Mouse (Mus musculus) limb, embryonic 10.5 days (tissue): ENCODE results near the gene Tcf7l1. TPM values are rescaled to one million over a fixed set of nuclear protein-coding genes. Genes with fewer than 3 reads are reported as not detected.
A peak's percentile ranks its signal among the peaks of the same experiment; 100 is the strongest.

Source experiments
- DNase-seq: peaks from one replicate; pipeline ENCODE4 v3.0.0-alpha.2; 2017; ENCODE audit warnings: low spot score
- H3K27ac ChIP-seq: fragments of 300-500 bp; sonication (generic); 2 replicates; pipeline ENCODE4 v1.5.1; 2016; ENCODE audit warnings: mild to moderate bottlenecking
- H3K27me3 ChIP-seq: fragments of 300-500 bp; sonication (generic); 2 replicates; pipeline ENCODE4 v1.6.1; 2016; ENCODE audit warnings: low read depth, mild to moderate bottlenecking; ENCODE audit not compliant: poor library complexity, severe bottlenecking
- H3K36me3 ChIP-seq: fragments of 300-500 bp; sonication (generic); 2 replicates; pipeline ENCODE4 v1.6.1; 2016; ENCODE audit warnings: mild to moderate bottlenecking, moderate library complexity
- H3K4me1 ChIP-seq: fragments of 300-500 bp; sonication (generic); 2 replicates; pipeline ENCODE4 v1.6.1; 2016
- H3K4me3 ChIP-seq: fragments of 300-500 bp; sonication (generic); 2 replicates; pipeline ENCODE4 v1.5.1; 2016; ENCODE audit warnings: mild to moderate bottlenecking, moderate library complexity
- H3K9me3 ChIP-seq: fragments of 300-500 bp; sonication (generic); replicated peaks from 2 replicates; pipeline ENCODE4 v1.6.1; 2016; ENCODE audit warnings: mild to moderate bottlenecking
- WGBS: fragments of 180-500 bp; shearing (Covaris S2); methylation state at CpG from one replicate; pipeline ENCODE4 v1.1.7; 2016; 5-methylcytosine and 5-hydroxymethylcytosine counted together
- polyA plus RNA-seq: library from polyadenylated mRNA; unstranded; fragments of >200 nt; fragmentation: Nextera tagmentation; extraction: Ambion mirVana; gene quantifications from 2 replicates; pipeline ENCODE4 v1.2.1, GENCODE M21; 2016

The Tcf7l1 gene
- polyA plus RNA-seq, 1 experiment from 2014 or later: 40.0 TPM

DNA sequence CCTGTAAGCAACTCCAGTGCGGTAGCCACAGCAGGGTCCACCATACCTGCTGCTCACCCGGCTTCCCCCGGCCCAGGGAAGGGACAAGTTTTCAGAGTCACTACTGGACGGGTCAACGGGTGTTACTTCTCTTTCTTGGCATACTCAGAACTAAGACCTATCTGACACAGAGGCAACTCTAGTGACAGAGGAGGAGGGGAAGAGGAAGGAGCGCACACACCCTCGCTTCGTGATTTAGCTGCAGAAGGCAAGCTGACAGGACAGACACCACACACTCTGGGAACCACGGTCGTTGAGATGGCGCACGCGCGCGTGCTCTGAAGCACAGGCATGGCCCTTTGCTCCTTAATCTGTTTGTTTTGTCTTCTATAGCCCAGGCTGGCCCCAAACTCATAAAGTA, 36.2 kb downstream of the Tcf7l1 start:
- WGBS: 88% methylated on average over 15 of the region's 15 CpGs
- Histone ChIP-seq H3K4me1 (peaks cover 64% of the 10 kb centered on the region), H3K27ac (0 out of 2 replicates have a peak overlapping the region, but pooled peaks have one; percentile 1)

DNA sequence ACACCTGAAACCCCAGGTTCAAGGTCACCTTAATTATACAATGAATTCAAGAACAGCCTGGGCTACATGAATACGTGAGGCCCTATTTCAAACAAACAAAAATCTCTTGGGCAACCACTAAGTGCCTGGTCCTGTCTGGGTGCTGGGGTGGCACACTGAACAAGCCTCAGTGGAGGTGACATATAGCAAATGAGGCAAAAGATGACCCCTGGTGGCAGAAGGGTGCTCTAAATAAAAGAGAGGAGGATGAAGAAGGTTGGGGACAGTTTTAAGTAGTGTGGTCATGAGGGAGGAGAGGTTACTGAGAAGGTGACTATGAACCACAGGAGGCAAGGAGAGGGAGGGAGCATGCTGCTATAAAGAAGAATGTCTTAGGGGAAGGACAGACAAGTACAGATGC, 37.8 kb downstream of the Tcf7l1 start:
- H3K27me3 ChIP-seq: no peaks in the 10 kb centered on the region
- no peak for DNase-seq
- H3K4me3 ChIP-seq: no peak overlapping the region
- H3K27ac ChIP-seq: no peak overlapping the region
- WGBS: 88% methylated on average over 1 of the region's 1 CpGs
- no peaks in the 10 kb centered on the region for H3K9me3 ChIP-seq
- H3K36me3 ChIP-seq: peaks cover 17% of the 10 kb centered on the region
- H3K4me1 ChIP-seq: peaks cover 79% of the 10 kb centered on the region

More for the DNA sequence above, 36.2 kb downstream of the Tcf7l1 start:
- no peak for DNase-seq
- no peaks in the 10 kb centered on the region for H3K27me3 ChIP-seq
- peaks cover 23% of the 10 kb centered on the region for H3K36me3 ChIP-seq
- no peak overlapping the region for H3K4me3 ChIP-seq
- no peaks in the 10 kb centered on the region for H3K9me3 ChIP-seq

DNA sequence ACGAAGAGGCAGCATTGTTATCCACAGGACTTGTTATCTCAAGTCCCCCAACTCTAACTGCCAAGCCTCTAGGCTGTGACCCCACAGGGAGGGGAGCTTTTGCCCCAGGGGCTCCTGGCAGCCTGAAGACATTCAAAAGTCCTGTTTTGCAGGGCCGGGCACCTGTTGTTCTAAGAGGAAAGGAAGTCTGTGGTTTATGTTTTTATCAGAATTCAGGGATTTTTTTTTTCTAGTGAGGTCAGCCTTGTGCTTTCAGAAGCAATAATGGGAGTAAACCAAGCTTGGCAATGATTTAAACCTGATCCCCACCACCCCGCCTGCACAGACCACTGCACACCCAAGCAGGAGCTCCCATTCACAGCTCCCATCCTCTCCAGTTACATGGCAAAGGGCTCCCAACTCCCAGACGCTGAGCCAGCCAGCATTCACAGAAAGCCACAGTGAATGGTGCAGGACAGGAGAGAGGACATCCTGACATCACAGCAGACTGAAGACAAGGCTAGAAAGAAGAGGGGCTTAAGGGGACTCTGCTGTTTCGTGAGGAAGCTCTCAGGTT, 40.1 kb downstream of the Tcf7l1 start:
- no peak for DNase-seq
- no peaks in the 10 kb centered on the region for H3K9me3 ChIP-seq
- H3K4me1 ChIP-seq: peaks cover 75% of the 10 kb centered on the region
- H3K27ac ChIP-seq: peak overlapping the region; percentile 43
- peaks cover 17% of the 10 kb centered on the region for H3K36me3 ChIP-seq
- no peak overlapping the region for H3K4me3 ChIP-seq
- H3K27me3 ChIP-seq: no peaks in the 10 kb centered on the region
- WGBS: 34% methylated on average over 5 of the region's 5 CpGs

DNA sequence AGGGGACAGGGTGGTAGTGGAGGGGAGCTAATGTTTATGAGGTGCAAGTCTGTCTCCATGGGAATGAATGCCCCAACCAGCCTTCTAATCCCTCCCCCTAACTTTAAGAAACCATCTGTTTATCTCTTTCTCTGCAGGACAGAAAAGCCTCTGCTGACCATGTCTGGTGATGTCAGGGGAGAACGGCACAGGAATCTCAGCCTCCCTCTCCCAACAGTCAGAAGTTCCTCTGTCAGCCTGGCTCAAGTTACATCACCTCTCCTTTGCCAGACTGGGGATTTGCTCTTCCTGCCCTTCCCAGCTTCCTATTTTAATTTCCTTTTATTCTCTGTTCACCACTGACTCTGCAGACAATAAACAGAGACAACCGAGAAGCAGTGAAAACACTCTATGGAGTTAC, 40.6 kb downstream of the Tcf7l1 start:
- H3K9me3 ChIP-seq: no peaks in the 10 kb centered on the region
- H3K4me1 ChIP-seq: peaks cover 75% of the 10 kb centered on the region
- no peaks in the 10 kb centered on the region for H3K27me3 ChIP-seq
- 9% methylated on average over 2 of the region's 2 CpGs for WGBS
- H3K27ac ChIP-seq: peak overlapping the region; percentile 43
- DNase-seq: no peak
- H3K36me3 ChIP-seq: peaks cover 13% of the 10 kb centered on the region
- H3K4me3 ChIP-seq: no peak overlapping the region

DNA sequence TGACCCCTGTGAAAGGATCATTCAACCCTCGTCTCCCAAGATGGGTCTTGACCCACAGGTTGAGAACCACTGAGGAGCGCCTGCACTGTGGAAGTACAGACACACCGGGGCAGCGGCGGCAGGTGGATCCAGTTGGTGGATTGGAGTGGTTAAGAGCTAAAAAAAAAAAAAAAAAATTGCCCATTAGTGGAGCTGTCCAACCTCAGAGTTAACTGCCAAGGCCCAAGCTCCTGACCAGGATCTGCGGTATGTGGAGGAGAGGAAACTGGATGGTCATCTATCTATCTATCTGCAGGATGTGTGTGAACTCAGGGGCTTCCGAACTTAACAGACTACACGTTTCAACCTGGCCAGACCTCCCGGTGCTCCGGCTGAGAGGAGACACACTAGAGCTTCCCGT, 41.2 kb downstream of the Tcf7l1 start:
- H3K36me3 ChIP-seq: peaks cover 8% of the 10 kb centered on the region
- no peaks in the 10 kb centered on the region for H3K9me3 ChIP-seq
- H3K4me3 ChIP-seq: no peak overlapping the region
- peaks cover 74% of the 10 kb centered on the region for H3K4me1 ChIP-seq
- H3K27me3 ChIP-seq: no peaks in the 10 kb centered on the region
- H3K27ac ChIP-seq: no peak overlapping the region
- DNase-seq: no peak
- WGBS: 86% methylated on average over 11 of the region's 11 CpGs

DNA sequence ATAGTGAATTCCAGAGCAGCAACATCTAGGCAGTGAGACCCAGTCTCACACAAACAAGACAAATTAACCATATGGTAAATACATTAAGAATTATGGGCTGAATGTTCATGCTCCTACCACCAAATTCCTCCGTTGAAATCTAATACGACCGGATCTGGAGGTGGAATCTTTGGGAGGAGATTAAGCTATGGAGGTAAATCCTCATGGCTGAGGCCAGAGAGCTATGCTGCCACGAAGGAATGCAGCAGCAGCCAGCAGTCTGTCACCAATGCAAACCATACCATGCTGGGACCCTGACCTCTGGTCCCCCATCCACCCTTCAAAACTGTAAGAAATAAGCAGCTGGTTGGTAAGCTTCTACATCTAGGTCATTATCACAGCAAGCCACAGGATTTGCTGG, 41.9 kb downstream of the Tcf7l1 start:
- no peaks in the 10 kb centered on the region for H3K27me3 ChIP-seq
- H3K27ac ChIP-seq: no peak overlapping the region
- no peak for DNase-seq
- H3K36me3 ChIP-seq: peaks cover 1% of the 10 kb centered on the region
- WGBS: 60% methylated on average over 4 of the region's 4 CpGs
- peaks cover 67% of the 10 kb centered on the region for H3K4me1 ChIP-seq
- H3K9me3 ChIP-seq: no peaks in the 10 kb centered on the region
- no peak overlapping the region for H3K4me3 ChIP-seq

DNA sequence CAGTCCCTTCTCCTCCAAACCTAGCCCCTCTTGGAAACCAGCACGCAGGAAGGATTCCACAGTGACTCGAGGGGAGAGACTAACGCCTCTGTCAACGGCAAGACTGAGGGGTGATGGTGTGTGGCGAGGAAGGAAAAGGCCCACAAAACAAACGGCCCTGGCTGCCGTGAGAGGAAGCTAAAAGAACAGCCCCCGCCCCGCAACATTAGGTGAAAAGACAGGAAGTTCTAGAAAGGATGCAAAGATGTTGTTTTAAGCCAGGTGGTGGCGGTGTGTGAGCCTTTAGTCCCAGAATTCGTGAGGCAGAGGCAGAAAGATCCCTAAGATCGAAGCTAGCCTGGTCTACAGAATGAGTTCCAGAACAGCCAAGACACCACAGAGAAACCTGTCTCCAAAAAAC, 43.3 kb downstream of the Tcf7l1 start:
- Histone ChIP-seq H3K4me1 (peaks cover 71% of the 10 kb centered on the region), H3K27me3 (no peaks in the 10 kb centered on the region), H3K36me3 (peaks cover 2% of the 10 kb centered on the region; the same call in 1 of the 2 replicates), H3K4me3 (no peak overlapping the region), H3K9me3 (no peaks in the 10 kb centered on the region), H3K27ac (no peak overlapping the region; the same call in 1 of the 2 replicates)
- WGBS: 67% methylated on average over 12 of the region's 12 CpGs
- no peak for DNase-seq

DNA sequence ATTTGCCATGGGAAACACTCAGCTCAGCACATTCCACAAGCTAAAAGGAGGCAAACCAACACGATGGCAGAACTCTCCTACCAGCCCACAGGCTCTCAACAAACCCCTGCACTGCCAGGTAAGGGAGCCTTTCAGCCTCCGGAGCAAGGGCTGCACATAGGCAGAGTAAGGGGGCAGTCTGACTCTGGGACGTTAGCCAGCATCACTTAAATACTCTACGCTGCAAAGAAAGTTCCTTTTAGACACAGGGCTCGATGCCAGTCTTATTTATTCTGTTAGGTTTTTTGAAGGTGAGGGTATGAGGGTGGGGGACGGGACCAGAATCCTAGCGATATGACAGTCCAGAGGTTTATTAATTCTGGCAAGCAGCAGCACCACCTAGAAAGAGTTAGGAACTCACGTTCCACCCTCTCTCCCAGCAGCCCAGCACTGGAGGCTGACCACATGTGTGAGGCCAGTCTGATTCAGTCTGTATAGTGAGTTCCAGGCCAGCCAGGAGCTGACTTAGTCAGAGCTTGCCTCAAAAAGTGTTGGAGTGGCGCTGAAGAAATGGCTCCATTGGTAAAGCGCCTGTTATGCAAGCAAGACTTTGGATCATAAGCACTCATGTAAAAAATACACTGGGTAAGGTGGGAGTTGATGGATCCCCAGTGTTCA, 44.8 kb downstream of the Tcf7l1 start:
- 86% methylated on average over 10 of the region's 10 CpGs for WGBS
- DNase-seq: no peak
- Histone ChIP-seq H3K27ac (no peak overlapping the region), H3K36me3 (peaks cover 14% of the 10 kb centered on the region), H3K4me3 (no peak overlapping the region), H3K4me1 (peaks cover 62% of the 10 kb centered on the region), H3K9me3 (no peaks in the 10 kb centered on the region), H3K27me3 (no peaks in the 10 kb centered on the region)

DNA sequence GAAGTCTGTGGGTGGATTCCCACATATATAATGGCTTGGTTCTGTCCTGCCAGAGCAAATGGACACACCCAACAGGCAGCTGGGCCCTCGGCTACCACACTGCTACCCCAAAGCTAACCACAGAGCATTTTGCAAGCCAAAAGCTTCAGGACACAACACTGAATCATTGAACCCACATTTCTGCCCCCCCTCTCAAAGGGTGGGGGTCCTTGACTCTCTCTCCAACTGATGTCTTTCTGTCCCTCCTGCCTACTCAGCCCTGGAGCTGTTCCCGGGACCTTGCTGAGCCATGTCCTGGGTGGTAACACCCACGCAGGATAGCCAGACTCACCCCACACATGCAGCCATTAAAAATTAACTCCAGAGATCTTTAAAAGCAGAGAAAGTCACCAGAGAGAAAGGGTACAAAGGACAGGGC, 45.4 kb downstream of the Tcf7l1 start:
- Histone ChIP-seq H3K4me3 (no peak overlapping the region), H3K36me3 (peaks cover 20% of the 10 kb centered on the region), H3K27me3 (no peaks in the 10 kb centered on the region), H3K4me1 (peaks cover 56% of the 10 kb centered on the region), H3K9me3 (no peaks in the 10 kb centered on the region), H3K27ac (no peak overlapping the region)
- 87% methylated on average over 3 of the region's 3 CpGs for WGBS
- DNase-seq: no peak

DNA sequence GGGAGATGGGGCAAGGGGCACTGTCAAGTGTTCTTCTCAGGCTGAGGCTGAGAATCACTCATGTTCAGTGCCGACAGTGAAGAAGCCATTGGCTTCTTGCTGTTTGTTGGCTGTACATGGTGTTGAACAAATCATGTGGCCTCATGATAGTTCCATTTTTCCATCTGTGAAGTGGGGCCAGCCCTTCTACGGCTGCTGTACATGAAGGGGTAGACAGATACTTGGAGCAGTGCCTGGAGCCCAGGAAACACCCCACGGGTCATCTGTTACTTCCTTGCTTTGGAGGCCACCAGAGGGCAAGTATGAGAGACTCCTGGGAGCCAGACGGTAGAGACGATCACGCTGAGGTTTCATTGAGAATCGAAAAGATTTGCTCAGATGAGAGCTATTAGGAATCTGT, 46.7 kb downstream of the Tcf7l1 start:
- peaks cover 48% of the 10 kb centered on the region for H3K4me1 ChIP-seq
- 88% methylated on average over 7 of the region's 7 CpGs for WGBS
- H3K27ac ChIP-seq: no peak overlapping the region
- H3K9me3 ChIP-seq: no peaks in the 10 kb centered on the region
- H3K36me3 ChIP-seq: peaks cover 32% of the 10 kb centered on the region
- no peak for DNase-seq
- no peak overlapping the region for H3K4me3 ChIP-seq
- no peaks in the 10 kb centered on the region for H3K27me3 ChIP-seq

DNA sequence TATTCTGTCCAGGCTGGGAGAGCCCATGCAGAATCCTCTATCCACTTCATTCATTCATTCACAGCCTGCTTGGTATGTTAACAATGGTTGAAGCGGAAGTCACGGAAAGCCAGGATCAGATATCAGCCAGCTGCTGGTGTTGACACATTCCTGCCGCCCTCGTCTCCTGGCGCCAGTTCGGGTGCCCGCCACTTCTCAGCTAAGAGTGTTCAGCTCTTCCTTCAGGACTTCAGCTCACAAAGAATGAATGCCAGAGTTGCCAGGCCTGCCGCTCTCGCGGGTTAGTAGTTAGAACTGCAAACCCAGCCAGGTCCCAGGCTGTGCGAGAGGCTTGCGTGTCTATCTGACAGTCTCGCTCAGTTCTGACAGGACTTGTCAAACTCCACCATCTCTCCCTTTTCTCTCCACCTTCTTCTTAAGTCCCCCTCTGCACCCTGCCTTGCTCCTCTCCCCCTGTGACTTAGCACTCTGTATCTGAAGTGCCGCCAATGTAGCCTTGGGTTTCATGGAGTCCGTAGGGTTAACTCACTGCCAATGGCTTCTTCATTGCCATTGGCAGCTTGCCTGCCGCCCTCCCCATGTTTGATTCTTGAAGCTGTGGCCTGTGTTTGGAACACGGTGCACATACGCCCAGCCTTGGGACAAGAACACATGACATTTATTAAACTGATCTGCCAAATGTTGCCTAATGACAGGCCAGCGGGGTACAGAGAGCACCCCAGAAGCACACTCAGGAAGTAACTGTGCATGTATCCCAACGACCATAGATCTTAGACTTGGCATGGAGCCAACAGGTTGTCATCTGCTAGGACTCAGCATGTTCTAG, 48.2 kb downstream of the Tcf7l1 start:
- 87% methylated on average over 20 of the region's 20 CpGs for WGBS
- H3K27ac ChIP-seq: no peak overlapping the region

DNA sequence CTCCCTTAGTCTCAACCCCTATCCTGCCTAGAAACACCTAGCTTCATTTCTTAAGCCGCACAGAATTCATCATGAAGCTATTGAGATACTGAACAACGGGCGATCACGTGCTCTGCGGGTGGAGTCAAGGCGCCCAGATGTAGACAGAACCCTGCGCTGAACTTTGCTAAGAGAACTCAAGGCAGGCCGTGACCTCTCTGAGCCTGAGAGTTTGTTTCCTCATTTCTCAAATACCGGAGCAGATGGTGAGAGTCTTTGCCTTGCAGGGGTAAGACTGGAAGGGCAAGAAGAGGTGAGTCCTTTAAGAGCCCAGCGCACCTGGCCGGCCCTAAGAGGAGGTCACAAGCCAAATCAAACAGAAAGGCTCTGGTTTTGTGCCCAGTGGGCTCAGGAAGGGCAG, 52.2 kb downstream of the Tcf7l1 start:
- peaks cover 45% of the 10 kb centered on the region for H3K4me1 ChIP-seq
- no peaks in the 10 kb centered on the region for H3K27me3 ChIP-seq
- H3K36me3 ChIP-seq: peaks cover 42% of the 10 kb centered on the region
- peak overlapping the region; percentile 50; the same call in 1 of the 2 replicates for H3K27ac ChIP-seq
- H3K4me3 ChIP-seq: no peak overlapping the region
- WGBS: 92% methylated on average over 11 of the region's 11 CpGs
- no peak for DNase-seq
- no peaks in the 10 kb centered on the region; the same call in 1 of the 2 replicates for H3K9me3 ChIP-seq

More for the DNA sequence above, 48.2 kb downstream of the Tcf7l1 start:
- Histone ChIP-seq H3K9me3 (no peaks in the 10 kb centered on the region), H3K4me1 (peaks cover 50% of the 10 kb centered on the region), H3K36me3 (peaks cover 32% of the 10 kb centered on the region), H3K27me3 (no peaks in the 10 kb centered on the region), H3K4me3 (no peak overlapping the region)
- no peak for DNase-seq

DNA sequence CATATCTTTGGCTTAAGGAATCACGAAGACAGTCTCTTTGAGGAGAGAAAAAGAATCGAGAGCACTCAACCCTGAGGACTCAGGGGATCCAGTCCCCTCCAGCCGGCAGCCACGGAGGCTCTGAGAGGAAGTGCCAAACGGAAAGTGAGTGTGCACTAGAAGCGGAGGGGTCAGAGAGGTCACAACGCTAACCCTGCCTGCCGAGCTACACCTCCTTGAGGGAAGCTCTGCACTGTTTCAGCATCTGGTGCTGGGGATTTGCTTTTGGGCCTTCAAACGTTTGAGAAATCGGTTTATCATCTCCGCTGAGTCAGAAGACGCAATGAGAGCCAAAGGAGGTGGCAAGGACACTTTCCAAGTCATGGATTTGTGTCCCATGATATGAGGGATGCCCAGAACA, 53.8 kb downstream of the Tcf7l1 start:
- H3K9me3 ChIP-seq: no peaks in the 10 kb centered on the region; the same call in 1 of the 2 replicates
- 21% methylated on average over 12 of the region's 12 CpGs for WGBS
- no peaks in the 10 kb centered on the region for H3K27me3 ChIP-seq
- peaks cover 35% of the 10 kb centered on the region for H3K36me3 ChIP-seq
- DNase-seq: peak; percentile 57
- H3K4me3 ChIP-seq: no peak overlapping the region
- 0 out of 2 replicates have a peak overlapping the region, but pooled peaks have one; percentile 50 for H3K27ac ChIP-seq
- H3K4me1 ChIP-seq: peaks cover 51% of the 10 kb centered on the region
